Mouse (Mus musculus) embryonic fibroblast, embryonic 13.5 days (primary cell): ENCODE data around the gene Lhfpl5. TPM values are rescaled to one million over a fixed set of nuclear protein-coding genes. Genes with fewer than 3 reads are reported as not detected.

Experiments used
- H3K27ac ChIP-seq: 2 replicates; pipeline ENCODE4 v1.5.1; 2012; ENCODE audit warnings: low read length, control low read depth, inconsistent platforms; ENCODE audit not compliant: insufficient read depth
- H3K4me1 ChIP-seq: 2 replicates; pipeline ENCODE4 v1.6.1; 2011; ENCODE audit warnings: low read length; ENCODE audit not compliant: control insufficient read depth, insufficient read depth
- H3K4me3 ChIP-seq: 2 replicates; pipeline ENCODE4 v1.5.1; 2011; ENCODE audit warnings: mild to moderate bottlenecking, control low read depth, low read length; ENCODE audit not compliant: insufficient read depth
- CTCF ChIP-seq: IDR thresholded peaks from 2 replicates; pipeline ENCODE4 v1.5.1; 2011; ENCODE audit warnings: mild to moderate bottlenecking, control low read depth, low read length, moderate library complexity, borderline replicate concordance; ENCODE audit not compliant: insufficient read depth
- POLR2A ChIP-seq: IDR thresholded peaks from 2 replicates; pipeline ENCODE4 v1.6.1; 2011; ENCODE audit warnings: low read depth, mild to moderate bottlenecking, control low read depth, low read length, moderate library complexity
- polyA plus RNA-seq: library from polyadenylated mRNA; stranded (reverse); fragments of >200 nt; gene quantifications from 2 replicates; pipeline ENCODE4 v1.2.4, GENCODE M21; 2011; ENCODE audit warnings: low read depth; ENCODE audit not compliant: missing spikeins, insufficient read length

Lhfpl5 gene
- polyA plus RNA-seq, 1 experiment: not detected

DNA sequence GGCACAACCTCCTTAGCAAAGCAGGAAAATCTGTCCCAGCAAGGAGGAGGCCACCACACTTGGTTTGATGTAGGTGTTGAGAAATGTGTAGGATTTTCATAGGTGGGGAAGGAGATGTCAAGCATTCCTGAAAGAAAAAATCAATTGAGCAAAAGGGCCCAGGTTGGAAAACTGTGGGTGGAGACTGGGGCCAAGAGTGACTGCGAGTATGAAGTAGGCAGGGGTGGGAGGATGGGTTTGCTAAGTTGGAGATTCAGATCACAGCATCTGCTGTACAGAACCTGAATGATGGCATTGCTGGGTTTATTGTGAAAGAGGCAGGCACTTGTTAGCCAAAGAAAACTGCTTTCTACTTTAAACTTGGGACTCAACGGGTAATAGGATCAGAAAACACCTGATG, 49.4 kb downstream of the Lhfpl5 start:
- no peak overlapping the region for H3K4me3 ChIP-seq
- TF ChIP-seq POLR2A: no peak
- no peak for TF ChIP-seq CTCF
- no peaks in the 10 kb centered on the region for H3K4me1 ChIP-seq
- no peak overlapping the region for H3K27ac ChIP-seq

DNA sequence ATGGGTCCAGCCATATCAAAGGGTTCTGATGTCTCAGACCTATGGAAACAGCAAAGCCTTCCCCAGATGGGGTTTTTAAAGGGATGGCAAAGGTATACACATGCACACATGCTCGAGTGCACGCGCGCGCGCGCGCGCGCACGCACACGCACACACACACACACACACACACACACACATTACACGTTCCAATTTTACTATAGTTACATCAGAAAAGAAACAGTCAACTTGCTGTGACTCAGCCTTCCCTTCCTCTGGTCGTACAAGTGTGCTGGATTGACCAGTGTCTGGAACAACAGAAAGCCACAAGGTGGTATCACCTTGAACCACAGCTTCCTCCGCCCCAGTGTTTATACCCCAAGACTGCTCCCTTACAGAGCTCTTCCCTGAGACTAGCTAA, 49.9 kb downstream of the Lhfpl5 start:
- no peak for TF ChIP-seq POLR2A
- no peak for TF ChIP-seq CTCF
- H3K27ac ChIP-seq: no peak overlapping the region
- no peak overlapping the region for H3K4me3 ChIP-seq
- no peaks in the 10 kb centered on the region for H3K4me1 ChIP-seq

DNA sequence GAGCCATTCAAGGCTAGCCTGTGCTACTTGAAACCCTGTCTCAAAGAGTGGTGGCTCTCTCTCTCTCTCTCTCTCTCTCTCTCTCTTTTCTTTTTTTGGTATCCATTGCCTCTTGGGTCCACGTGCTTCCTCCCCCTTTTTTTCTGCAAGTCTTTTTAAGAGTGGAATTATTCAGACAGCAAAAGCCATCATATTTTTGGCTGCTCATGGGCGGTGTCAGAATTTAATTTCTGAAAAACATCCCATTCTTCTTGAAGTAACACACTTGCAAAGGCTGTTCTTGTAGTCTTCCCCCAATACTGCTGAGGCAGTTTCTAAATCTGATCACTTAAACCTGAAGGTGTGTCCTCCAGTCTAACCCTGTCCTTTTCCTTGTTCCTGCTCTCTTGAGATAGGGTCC, 51.5 kb downstream of the Lhfpl5 start:
- Histone ChIP-seq H3K4me1 (no peaks in the 10 kb centered on the region), H3K27ac (no peak overlapping the region), H3K4me3 (no peak overlapping the region)
- TF ChIP-seq CTCF: no peak
- TF ChIP-seq POLR2A: no peak

DNA sequence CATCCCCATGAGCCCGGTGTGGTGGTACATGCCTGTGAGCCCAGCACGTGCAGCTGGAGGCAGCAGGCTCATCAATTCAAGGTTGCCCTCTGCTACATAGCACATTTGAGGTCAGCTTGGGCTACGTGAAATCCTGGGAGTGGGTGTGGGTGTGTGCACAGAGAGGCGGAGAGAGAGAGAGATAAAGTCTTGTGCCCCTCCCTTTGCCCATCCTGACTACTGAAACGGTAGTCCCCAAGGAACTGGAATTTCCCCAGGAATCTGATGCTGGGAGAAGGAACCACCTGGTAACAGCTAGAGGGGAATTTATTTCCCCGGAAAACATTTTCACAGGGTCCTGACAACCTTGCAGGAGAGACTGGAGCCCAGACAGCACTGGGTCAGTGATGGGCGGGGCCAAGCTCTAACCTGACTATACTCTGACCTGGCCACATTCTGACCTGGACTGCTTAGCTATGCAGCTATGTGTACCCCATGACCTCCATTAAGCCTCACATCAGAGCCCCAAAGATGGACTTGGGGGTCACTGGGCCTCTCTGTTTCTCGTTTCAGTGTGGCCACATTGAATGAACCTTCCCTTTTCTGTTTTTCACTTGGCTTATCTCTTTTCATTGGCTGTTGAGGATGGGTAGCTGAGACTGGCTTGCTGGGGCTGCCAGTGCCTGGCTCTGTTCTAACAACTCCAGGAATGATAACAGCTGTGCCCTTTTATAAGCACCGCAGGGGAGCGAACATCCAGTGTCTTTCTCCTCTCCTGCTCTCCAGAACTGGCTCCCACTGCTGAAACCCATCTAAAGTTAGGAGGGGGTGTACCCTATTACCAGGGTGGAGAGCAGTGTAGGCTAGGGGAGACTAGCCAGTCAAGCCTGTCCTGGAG, 53.0 kb downstream of the Lhfpl5 start:
- no peak overlapping the region for H3K27ac ChIP-seq
- no peaks in the 10 kb centered on the region for H3K4me1 ChIP-seq
- TF ChIP-seq CTCF (no peak), POLR2A (no peak)
- H3K4me3 ChIP-seq: no peak overlapping the region

DNA sequence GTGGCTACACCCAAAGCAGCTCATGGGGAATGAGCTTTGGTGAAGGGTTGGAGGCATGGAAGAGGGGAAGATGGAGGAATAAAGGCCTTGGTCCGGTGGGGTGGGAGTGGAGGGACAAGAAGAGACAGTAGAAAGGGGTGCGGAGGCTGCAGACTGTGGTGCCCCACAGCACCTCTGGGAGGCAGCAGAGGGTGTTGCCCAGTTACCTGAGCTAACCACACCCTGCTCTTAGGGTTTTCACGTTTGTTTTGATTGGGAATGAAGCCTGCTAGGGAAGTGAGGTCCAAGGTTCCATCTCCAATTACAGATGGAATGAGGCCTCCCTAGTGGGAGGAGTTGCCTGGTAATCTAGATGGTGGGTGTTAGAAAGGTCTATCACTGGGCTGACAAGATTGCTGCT, 53.7 kb downstream of the Lhfpl5 start:
- TF ChIP-seq CTCF: no peak
- no peak for TF ChIP-seq POLR2A
- Histone ChIP-seq H3K27ac (no peak overlapping the region), H3K4me3 (no peak overlapping the region)

More for the DNA sequence above, 53.7 kb downstream of the Lhfpl5 start:
- H3K4me1 ChIP-seq: no peaks in the 10 kb centered on the region

Other genes with a start within 250 kb of the Lhfpl5 start
- gene Rpl10a, start 247.2 kb upstream of the Lhfpl5 start, polyA plus RNA-seq: 1,157 and 1,234 TPM in 2 replicates
- gene Tead3, start 224.8 kb upstream of the Lhfpl5 start, polyA plus RNA-seq: 58.5 and 64.0 TPM in 2 replicates
- gene Tulp1, start 210.4 kb upstream of the Lhfpl5 start, polyA plus RNA-seq: 0.51 TPM in 1 of 2 replicates, not detected in the other
- gene Fkbp5, start 58.1 kb upstream of the Lhfpl5 start, polyA plus RNA-seq: 30.7 and 31.3 TPM in 2 replicates
- not detected in 2 replicates for gene Armc12, start 44.8 kb upstream of the Lhfpl5 start, polyA plus RNA-seq
- not detected in 2 replicates for gene Clpsl2, start 26.2 kb upstream of the Lhfpl5 start, polyA plus RNA-seq
- gene Clps, start 14.9 kb upstream of the Lhfpl5 start, polyA plus RNA-seq: not detected in 2 replicates
- gene Srpk1, start 47.1 kb downstream of the Lhfpl5 start, polyA plus RNA-seq: 115 and 125 TPM in 2 replicates
- gene Slc26a8, start 114.6 kb downstream of the Lhfpl5 start, polyA plus RNA-seq: 0.67 and 1.0 TPM in 2 replicates
- 72.0 and 76.5 TPM in 2 replicates for gene Mapk14, start 115.7 kb downstream of the Lhfpl5 start, polyA plus RNA-seq
- gene AC170998.1, start 150.4 kb downstream of the Lhfpl5 start, polyA plus RNA-seq: 2.3 and 4.6 TPM in 2 replicates
- 12.4 and 24.2 TPM in 2 replicates for gene Mapk13, start 193.7 kb downstream of the Lhfpl5 start, polyA plus RNA-seq
- gene Brpf3, start 225.4 kb downstream of the Lhfpl5 start, polyA plus RNA-seq: 41.9 and 43.7 TPM in 2 replicates